Mouse (Mus musculus) ES-Bruce4 (cell line): ENCODE data around the gene Gm17545.

ENCODE experiments used
- CTCF ChIP-seq: IDR thresholded peaks from one replicate; pipeline ENCODE4 v1.8.1; 2011; ENCODE audit warnings: low read depth, low read length
- EP300 ChIP-seq: IDR thresholded peaks from 2 replicates; pipeline ENCODE4 v1.6.1; 2011; ENCODE audit warnings: low read depth, low read length; ENCODE audit not compliant: insufficient read depth
- POLR2A ChIP-seq: IDR thresholded peaks from one replicate; pipeline ENCODE4 v1.8.1; 2011; ENCODE audit warnings: low read length; ENCODE audit not compliant: insufficient read depth

GRCm38 (mm10) chr9:22449209-22449608 is 4.9 kb upstream of the Gm17545 start:
- no peak for TF ChIP-seq EP300
- TF ChIP-seq POLR2A = no peak
- no peak for TF ChIP-seq CTCF
